Mouse (Mus musculus): ENCODE measurements around the gene Ctu2.

The Ctu2 gene

DNA sequence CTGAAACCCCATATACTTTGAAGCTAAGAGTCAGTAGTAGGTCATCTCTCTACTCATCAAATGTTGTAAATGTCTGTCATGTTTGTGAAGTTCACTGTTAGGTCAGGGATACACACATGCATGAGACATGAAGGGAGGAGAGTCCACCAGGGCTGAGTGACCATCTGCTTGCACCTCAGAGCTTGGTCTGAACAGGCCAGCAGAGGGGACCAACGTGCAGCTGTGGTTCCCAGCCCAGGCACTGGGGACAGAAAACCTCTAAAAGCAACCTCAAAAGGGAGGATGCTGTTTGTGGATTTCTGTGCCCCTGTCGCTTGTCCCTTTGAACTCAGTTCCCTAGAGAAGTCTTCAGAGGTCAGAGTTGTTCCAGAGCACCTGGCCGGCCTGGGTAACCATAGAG, 30.7 kb upstream of the Ctu2 start:
- in situ Hi-C loops (cut with MboI): no loop called here

DNA sequence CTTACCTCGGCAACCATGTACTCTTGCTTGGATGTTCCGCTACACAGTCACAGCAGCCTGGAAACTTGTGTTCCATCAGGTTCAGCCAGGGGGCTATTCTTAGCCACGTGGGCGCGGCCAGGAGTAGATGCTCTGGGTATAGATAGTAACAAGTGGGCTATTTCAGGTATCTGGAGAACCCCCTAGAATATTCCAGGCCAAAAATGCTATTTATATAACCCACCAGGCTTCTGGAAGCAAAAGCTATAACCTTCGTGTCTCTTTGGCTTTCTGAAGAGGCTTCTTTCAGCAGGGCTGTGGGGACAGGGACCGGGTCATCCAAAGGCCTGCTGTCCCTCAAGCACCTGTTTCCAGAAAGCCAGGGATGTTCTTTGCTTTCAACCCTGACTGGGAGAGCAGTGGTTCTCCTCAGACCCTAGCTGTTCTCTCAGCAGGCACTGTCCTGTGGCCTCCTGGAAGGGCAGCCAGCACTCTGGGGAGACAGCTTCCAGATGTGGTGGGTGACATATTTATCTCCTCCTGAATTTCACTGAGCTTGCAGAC, 24.7 kb upstream of the Ctu2 start:
- in situ Hi-C loops (cut with MboI): no loop called here

DNA sequence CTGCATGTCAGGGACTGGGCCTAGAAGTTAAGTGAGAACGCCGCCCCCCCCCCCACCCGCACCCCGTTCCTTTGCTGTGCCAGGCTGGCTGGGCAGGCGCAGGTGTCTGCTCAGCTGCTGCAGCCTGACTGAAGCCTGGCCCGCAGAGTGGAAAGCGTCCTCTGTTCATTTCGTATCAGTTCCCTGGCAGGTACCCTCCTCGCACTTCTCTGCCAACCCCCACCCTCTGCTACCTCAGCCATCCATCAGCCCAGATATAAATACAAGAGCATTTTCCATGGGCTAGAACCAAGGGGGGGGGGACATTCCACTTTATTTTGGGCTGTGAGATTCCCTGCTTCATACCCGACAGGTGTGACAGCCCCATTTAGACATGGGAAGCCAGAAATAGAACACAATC, 23.8 kb upstream of the Ctu2 start:
- in situ Hi-C loops (cut with MboI): no loop called here

DNA sequence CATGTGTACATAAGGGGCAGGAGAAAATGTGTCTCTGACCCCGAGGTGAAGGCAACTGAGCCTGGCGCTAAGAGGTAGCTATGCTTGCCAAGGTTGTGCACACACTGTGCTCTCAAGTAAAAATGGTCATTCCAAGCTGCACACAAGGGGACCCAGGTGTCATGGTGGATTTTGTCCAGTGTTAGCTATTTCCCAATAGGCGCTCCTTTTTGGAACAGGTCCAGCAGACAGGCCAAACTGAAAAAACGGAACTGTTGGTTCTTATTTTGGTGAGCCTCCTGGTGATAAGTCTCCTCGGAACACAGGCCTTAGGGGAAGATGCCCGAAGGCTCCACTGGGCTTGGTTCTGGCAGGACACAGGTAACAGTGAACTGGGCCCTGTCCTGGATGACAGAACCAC, 21.5 kb upstream of the Ctu2 start:
- in situ Hi-C loops (cut with MboI): no loop called here

DNA sequence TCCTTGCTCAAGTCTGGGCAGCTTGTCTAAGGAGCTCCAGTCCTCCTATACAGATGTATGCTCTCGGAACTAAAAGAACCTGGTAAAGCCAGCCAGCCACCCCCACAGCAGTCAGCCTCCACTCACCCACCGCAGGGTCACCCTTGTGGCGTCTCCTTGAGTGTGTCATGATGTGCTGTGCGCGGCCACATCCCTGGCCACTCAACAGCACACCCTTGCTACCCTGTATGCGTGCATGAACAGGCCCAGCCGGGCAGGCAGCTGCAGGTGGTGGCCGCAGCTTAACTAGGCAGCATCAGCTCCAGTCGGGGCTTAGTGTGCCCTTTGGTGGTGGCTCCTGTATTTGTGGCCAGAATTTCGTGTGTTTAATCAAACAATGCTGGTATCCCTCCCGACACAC, 18.8 kb upstream of the Ctu2 start:
- in situ Hi-C loops (cut with MboI): no loop called here

DNA sequence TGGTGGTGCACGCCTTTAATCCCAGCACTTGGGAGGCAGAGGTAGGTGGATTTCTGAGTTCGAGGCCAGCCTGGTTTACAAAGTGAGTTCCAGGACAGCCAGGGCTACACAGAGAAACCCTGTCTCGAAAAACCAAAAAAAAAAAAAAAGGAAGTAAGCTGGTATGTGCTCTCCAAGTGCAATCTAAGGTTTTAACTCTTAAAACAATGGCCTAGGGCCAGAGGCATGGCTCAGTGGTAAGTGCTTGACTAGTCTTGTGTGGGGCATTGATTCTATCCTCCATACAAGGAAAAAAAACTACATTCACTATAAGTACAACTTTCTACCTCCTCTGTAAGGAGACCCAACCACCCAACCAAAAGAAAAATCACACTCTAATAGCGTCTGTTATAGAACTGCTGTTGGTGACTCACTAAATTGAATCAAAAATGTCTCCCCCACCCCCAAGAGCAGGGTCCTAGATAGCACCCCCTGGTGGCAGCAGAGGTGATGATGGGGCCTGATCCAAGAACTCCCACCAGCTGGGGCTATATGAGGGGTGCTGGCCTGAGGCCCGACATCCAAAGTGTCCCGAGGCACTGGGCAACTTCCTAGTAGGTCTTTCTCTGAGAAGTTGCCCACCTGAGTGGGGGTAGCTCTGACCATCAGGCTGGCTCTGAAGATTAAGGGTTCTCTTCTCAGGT, 16.6 kb upstream of the Ctu2 start:
- in situ Hi-C loops (cut with MboI): no loop called here

DNA sequence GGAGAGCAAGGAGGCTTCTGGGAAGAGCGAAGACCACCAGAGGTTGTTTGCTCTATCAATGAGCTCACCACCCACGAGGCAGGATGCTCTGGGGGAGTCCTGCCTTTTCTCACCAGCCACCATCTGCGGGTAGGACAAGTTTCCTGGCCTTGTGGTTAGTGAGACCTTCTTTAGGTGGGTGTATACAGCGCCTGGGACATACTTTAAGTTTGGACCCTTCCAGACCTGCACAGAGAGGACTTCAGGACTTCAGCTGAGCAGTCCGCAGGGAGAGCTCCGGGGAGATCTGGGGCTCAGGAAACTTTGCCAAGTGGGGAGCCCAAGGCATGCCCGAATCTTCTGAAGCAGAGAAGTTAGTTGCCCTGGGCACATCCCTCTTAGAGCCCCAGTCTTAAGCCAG, 16.0 kb upstream of the Ctu2 start:
- in situ Hi-C loops (cut with MboI): no loop called here

DNA sequence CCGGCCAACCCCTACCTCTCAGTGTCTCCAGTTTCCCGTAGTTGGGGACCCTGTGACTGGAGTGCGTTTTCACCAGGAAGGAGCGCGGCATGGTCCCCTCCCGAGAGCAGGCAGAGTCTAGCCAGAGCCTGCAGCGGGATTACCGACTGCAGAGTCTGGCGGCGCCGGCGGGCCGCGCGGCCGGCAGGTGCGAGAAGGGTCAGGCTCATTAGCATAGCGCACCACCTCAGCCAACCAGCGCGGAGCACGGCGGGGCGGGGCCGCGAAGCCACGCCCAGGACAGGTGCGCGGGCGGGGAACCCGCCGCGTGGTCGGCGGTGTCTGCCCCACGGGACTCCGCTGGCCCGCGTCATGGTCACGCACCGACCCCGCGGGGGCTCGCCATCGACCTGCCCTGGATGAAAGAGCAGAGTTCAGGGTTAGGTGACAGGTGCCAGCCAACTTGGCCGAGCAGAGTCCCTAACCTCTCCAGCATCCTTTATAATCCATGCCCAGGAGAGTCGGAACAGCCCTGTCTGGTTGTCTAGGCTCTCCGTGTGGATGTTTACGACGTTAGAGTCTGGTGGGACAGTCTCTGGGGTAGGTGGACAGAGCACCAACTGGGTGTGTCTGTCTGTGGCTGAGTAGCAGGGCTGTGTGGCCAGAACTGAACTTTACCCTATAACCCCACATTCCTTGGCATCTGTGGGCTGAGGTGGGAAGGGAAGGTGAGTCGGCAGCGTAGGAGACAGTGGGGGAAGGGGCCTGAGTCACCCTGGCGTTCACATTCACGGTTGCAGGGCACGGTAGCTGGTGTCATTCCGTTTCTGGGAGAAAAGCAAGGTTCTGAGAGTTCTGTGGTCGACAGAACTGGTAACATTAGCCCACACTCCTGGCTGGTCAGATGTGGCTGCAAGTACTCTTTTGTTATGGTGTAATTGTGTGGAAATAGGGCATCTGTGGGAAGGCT, 15.1 kb upstream of the Ctu2 start, which contains the start of gene Snai3:
Gene Snai3 (minus strand): TSS at position 210 of the 949 bp plus-strand sequence.
- in situ Hi-C loops (cut with MboI): no loop called here

DNA sequence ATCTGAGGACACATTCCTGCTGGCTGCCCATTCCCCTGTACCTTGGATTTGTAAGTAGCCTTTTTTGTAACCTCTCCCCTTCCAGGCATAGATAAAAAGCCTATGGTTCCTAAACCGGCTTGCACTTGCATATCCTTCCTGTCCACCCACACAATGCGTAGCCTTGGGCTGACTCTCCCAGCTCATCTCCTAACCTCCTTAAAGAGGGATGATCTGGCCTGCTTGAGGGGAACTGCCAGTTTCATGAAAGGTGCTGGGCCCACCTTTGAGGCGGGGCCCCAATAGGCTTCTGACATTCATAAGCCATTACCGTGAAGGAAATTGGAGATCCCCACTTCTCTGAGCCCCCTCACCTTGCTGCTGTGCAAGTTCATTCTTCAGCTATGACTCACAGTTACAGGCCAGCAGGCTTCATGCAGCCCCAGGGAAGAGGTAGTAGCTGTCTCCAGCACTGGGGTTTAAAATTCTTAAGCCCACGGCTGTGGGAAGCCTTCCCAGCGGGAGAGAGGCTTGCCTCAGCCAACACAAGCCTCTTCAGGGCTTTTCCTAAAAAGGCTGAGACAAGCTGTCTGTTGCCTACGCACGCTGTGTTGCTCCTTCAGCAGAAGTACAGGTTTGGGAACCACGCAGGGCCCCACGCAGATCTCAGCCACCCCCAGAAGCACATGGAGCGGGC, 14.3 kb upstream of the Ctu2 start:
- in situ Hi-C loops (cut with MboI): no loop called here

DNA sequence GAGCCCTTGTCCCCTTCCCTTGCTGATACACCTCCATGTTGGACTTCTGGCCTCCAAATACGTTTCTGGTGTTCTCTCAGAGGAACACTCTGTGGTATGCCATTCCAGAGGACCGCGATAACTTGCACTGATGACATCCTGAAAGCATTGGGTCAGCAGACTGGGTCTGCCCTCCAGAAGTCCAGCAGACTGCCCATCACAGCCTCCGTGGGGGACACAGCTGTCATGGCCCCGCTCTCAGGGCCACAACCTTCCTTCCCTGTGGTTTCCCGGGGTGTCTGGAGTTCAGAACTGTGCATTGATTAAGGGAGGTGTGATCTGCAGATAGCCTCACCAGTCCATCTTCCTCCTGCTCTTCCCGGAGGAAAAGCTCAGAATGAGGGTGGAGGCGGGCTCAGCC, 13.4 kb upstream of the Ctu2 start:
- in situ Hi-C loops (cut with MboI): no loop called here

DNA sequence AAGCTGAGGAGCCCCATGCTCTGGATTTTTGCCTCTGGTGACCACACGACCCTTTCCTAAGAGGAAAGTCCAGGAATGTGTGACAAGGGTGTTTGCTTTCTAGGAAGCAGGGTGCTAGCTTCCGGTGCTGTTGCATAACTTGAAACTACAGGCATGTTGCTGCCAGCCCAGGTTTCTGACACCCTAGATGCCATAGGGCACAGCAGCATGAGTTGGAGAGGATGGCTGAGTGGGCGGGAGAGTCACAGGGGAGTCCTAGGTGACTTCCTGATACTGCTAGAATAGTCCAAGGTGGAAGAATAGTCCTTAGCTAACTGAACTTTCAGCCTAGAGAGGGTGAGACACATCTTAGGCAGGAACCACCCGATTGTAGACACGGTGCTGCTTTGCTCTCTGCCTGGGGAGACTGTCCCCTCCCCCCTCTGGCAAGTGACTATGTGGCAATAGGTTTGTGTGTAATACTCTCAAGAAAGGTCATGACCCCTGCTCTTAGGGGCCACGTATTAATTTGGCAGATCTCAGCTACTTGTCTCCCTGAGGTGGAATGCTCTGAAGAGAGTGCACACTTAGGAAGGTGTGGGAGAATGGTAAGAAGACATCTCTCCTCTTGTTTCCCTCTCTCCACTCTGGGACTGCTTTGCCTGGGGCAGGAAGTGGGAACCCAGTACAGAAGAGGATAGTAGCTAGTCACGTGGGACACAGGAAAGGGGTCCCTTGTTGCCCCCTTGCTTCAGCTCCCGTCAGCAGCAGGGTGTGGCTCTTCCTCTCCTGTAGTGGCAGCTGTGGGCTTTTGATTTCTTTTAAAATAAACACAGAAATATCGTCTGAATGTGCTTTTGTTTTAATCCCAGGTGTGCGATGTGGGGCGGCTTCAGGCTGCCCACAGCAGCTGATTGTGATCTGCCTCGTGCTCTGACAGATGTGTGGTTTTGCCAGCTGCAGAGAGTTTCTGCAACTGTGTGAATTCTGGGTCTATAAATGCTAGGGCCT, 12.0 kb upstream of the Ctu2 start:
- in situ Hi-C loops (cut with MboI): no loop called here

DNA sequence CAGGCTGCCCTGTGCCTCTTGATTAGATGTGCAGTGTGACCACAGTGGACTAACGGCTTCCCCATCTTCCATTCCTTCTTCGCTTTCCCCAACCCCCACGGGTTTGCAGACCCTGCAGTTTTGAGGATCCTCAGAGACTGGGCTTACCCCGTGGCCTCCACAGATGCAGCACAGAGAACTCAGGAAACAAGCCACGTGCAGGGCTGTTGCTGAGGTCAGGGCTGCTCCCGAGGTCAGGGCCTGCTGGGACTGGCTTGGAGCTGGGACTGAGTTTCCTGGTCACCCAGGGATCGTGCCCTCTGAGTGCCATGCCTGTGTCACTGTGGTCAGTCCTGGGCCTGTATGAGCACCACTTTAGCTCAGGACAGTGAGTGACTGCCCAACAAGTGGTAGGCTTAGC, 11.0 kb upstream of the Ctu2 start:
- in situ Hi-C loops (cut with MboI): no loop called here

DNA sequence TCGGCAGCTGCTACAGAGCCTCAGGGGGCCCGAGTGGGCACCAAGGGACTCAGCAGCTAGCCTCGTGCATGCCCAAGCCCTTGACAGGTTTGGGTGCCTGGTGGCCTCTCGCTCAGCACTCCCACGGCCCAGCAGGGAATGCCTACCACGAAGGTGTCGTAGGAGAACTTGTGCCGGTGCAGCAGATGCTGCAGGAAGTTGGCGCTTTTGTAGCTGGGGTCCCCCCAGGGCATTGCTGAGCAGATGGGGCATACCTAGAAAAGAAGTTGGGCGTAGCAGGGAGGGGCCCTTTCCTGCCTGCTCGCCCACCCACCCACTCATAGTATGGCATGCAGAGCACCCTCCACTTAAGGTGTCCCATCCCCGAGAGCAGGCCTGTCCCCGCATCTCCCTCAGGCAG, 8.1 kb upstream of the Ctu2 start:
- in situ Hi-C loops (cut with MboI): no loop called here

DNA sequence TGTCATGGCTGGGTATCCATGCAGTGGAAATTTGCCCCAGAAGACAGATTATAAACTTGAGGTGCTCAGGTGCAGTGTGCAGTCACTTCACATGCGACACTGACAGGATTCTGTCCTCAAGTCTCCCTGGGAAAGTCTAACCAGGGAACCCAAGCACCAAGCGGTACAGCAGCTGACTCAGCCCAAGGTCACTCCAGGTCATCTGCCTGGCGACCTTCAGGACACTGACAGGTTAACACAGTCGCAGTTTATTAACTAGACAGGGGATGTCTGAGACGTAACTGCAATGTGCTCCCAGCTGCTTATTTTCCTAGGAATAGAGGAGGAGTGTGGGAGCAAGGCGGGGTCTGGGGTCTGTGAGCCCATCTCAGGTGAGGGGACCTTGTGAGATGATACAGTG, 6.5 kb upstream of the Ctu2 start:
- in situ Hi-C loops (cut with MboI): no loop called here

DNA sequence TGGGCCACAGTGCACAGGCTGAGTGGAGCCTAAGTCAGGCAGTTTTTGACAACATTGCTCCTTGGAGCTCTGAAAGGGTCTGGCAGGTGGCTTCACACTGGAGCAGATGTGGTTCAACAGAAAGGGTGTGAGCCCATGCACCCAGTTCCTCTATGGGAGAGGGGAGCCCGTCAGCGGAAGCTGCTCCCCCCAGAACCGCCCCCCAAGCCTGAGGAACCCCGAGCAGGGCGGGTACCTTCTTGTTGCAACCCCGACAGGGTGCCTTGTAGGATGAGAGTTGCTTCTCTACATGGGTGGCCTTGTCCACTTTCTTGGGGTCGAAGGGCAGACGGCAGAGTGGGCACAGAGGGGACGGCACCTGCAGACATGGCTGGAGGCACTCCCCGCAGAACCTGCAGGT, 6.0 kb upstream of the Ctu2 start:
- in situ Hi-C loops (cut with MboI): no loop called here

DNA sequence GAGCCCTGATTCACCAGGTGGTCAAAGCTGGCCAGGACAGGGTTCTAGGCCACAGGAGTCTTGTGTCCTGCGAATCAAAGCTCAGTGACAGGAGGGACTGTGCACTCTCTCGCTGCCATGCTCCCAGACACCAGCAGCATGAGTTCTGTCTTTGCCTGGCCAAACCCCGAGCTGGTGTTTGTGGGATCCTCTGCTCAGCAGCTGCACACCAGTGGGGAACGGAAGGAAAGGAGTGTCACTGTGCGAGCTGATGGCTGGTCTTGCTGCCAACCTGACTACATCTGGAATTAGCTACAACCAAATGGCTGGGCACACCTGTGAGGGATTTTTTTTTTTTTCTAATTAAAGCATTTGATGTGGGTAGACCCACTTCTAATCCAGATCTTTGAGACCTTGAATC, 5.3 kb upstream of the Ctu2 start:
- in situ Hi-C loops (cut with MboI): no loop called here

DNA sequence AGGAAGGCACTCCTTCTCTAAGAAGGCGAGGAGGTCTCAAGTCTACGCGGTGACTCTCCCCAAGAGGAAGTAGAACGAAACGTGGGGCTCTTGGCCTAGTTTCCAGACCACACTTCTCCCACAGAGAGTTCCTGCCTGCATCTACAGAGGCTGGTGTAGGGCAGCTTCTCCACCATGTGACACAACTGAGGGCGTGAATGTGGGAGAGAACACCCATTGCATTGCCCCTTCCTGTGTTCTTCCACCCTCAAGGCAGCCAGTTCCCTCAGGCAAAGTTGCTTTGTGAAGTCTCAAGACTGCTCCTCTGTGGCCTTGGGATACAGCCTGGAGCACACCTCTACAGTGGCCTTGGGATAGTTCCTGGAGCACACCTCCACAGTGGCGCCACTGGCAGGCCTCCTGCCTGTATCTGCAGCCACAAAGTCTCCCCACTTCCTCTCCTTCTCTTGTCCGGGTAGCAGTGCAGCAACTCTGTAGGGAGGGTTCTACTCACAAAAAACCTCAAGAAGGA, 2.0 kb upstream of the Ctu2 start:
- in situ Hi-C loops (cut with MboI): no loop called here

DNA sequence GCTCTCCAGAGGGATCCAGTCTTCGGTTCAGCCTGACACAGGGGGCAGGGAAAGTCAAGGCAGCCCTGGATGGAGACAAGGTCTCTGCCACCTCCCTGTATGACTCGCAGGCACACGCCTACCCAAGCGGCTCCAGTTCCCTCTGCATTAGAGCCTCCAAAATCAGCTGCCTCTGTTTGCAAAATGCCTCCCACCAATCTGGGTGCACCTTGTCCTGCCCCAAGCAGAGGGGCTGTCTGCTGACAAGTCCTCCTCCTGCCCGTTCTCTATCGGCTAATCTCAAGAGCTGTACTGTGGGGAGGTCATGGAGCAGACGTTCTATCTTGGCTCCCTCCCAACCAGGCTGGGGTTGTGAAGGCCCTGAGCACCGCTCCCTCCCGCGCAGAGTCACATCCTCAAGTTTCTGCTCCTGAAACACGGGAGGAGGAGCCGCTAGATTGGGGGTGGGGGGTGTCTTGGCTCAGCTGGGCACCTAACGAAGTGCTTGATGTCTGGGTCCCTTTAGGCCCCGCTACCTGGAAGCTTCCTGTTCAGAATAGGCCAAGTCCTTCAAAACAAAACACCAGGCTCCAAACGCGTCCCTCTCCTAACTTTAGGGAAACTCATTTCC, 887 bp upstream of the Ctu2 start:
- in situ Hi-C loops (cut with MboI): no loop called here

DNA sequence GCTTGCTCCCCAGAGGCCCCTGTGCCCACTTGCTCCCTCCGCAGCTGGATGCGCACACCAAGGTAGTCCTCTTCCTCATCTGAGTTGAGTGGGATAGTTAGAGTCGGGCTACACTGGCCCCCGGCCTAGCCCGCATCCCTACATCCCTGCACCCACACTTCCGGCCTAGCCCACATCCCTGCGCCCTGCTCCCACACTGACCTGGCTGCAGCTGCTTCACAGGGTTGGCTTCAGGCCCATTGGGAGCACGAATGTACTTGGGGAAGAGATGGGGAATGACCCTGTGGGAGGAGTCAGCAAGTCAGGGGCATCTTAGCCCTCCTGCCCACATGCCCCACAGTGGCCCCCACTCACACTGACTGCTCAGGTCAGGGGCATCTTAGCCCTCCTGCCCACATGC, 6.5 kb downstream of the Ctu2 start:
- in situ Hi-C loops (cut with MboI): no loop called here

DNA sequence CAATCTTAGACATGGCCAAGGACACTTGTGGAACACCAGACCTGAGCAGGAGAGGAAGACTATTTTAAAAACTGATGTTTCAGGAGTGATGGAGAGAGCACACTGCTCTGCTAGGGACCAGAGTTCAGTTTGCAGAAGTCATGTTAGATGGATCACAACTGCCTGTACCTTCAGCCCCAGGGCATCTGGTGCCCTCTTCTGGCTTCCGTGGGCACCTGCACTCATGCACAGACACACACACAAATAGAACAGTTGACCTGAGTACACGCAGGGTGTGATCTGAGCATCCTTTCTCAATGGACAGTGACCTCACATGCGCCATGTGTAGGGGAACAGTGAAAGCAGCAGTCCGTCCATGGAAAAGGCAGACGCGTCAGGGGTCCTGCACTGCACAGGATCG, 7.9 kb downstream of the Ctu2 start:
- in situ Hi-C loops (cut with MboI): no loop called here

DNA sequence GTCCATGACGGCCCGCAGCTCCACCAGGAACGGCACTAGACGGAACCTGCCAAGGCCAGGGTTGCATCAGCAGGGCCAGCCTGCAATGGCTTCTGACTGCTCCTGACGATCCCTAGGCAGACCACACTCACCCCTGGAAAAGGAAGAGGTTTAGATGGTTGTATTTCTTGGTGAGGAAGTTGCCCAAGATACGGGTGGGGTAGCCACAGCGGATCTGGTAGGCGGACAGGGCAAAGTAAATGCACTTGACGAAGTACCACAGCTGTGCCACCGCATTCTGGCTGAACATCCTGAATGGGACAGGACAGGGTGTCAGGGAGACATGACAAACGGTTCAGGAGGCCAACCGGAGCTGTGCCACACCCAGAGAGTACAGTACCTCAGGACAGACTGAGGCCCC, 8.9 kb downstream of the Ctu2 start:
- in situ Hi-C loops (cut with MboI): no loop called here
